Mouse (Mus musculus) c-Kit-positive CD71-positive TER-119-positive erythroid progenitor cells, embryonic 14.5 days (primary cell): ENCODE results near the gene Zbp1.

Experiments used
- DNase-seq: peaks from one replicate; pipeline ENCODE4 v3.0.0-alpha.2; 2013; ENCODE audit warnings: low spot score

Gene Zbp1

DNA sequence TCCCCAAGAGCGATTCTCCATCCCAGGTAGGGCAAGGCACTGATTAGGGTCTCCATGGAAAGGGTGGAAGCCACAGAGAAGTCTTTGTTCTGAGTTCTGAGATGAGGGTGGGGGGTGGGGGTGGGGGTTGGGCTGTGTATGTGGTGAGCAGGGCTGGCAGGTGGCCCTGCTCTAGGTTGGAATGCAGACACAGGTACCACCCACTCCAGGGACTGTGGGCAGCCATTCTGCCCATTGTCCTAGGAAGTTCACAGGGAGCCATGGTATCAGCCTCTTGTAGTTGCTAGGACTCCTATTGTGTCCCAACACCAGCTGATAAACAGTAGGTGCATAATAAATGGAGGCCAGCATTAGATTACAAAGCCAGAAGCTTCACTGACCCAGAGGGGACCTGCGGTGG, 28.5 kb upstream of the Zbp1 start:
- DNase-seq: no peak

- DNase-seq: no peak
Measured at GRCm38 (mm10) chr2:173246688-173247087, 28.0 kb upstream of the Zbp1 start.

GRCm38 (mm10) chr2:173245258-173245657, 26.5 kb upstream of the Zbp1 start:
- no peak for DNase-seq

GRCm38 (mm10) chr2:173244108-173244507, 25.4 kb upstream of the Zbp1 start:
- DNase-seq: no peak

- no peak for DNase-seq
Measured at GRCm38 (mm10) chr2:173243616-173244015, 24.9 kb upstream of the Zbp1 start.

GRCm38 (mm10) chr2:173242874-173243273, 24.2 kb upstream of the Zbp1 start:
- no peak for DNase-seq

GRCm38 (mm10) chr2:173240738-173241137, 22.0 kb upstream of the Zbp1 start:
- no peak for DNase-seq

DNA sequence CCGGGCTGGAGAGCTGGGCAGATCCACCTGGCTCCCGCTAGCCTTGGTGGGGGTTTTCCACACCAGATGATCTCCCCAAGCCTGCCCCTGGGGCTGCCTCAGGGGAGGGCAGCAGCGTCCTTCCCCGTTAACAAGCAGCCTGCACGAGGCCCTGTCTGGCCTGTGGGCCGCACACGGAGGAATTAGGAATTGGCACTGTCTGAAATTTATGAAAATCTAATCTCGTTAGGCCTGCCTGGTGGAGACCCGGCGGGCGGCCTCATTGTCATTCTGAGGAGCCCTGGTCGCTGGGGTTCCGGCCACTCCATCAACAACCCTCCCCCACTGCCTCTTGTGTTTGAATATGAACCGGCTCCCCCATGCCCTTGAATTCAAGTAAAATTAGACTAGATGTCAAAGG, 19.8 kb upstream of the Zbp1 start:
- no peak for DNase-seq

- no peak for DNase-seq
Measured at GRCm38 (mm10) chr2:173235435-173236332, 17.0 kb upstream of the Zbp1 start.

DNA sequence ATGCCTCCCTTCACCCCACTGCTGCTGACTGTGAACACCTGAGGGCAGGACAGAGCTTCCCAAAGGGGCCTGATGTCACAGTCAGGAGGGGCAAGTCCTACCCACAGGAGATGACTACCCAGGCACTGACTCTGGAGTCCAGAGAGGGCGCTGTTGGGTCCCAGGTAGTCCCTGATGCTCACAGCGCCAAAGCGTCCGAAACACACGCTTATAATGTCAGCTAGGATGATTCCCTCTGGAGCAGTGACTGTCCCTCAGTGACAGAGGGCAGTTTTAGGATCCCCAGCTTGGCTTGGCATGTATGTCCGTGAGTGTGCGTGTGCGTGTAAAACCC, 14.0 kb upstream of the Zbp1 start:
- no peak for DNase-seq

DNA sequence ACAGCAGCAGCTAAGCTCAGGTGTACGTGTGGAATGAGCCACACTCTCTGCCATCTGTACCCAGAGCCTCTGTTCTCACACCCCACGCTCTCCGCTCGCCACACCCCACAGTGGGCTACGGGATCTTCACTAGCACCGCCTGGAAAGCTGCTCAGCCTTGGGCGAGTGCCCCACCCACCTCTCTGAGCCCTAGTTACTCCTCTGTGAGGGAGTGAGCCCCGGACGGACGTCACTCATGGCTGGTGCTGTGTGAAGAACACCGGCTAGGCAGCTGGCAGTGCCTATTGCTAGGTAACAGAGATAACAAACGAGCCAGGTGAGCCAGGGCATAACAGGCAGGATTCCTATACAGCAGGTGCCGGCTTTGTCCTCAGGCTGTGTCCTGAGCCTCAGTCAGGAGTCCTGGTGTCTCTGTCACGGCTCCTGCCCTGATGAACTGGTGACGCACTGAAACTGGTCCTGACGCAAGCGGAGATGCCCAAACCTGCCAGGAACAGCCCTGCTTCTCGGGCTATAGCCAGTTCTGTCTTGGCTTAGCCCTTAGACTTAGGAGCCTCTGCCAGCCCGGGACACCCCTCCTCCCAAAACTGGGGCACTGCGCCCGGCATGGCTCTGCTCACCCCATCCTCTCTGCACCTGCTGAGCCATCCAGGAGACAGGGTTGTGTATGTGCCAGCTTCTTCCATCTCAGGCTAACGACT, 13.5 kb upstream of the Zbp1 start:
- no peak for DNase-seq

GRCm38 (mm10) chr2:173229578-173230224, 11.0 kb upstream of the Zbp1 start:
- peak; percentile 66 for DNase-seq

DNA sequence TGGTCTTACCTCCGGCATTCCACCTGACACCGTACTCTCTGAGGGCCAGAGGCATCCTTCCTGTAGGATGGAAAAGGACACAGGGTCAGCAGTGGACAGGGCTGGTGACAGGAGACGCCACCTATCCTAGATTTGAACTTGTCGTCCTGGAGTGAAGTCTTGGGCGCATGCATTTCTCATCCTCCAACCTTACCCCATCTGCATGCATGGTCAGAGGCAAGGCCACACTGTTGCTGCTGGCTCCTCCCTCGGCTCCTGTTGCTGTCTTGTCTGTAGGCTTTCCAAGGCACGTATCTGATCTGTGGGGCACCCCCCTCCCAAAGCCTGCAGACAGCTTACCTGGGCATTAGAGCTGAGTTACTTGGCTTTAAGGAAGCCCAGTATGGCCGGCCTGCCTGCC, 9.8 kb upstream of the Zbp1 start:
- no peak for DNase-seq

- no peak for DNase-seq
Measured at GRCm38 (mm10) chr2:173226792-173227191, 8.1 kb upstream of the Zbp1 start.

DNA sequence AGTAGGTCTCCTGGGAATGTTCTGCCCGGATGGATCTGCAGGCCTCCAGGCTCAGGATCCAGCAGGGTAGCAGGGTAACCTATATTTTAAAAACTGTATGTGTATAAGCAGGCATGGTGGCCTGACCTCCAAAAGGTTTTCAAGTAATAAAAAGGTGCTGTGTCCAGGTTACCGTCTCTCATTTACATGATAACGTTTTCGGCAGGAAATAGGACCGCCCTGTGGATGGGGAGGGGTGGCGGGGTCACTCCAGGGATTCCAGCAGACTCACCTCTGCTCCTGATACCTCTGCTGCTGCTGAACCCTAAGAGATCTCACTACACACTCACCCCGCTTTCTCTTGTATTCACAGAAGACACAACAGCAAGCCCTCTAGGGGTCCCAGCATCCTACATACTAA, 7.2 kb upstream of the Zbp1 start:
- no peak for DNase-seq

DNA sequence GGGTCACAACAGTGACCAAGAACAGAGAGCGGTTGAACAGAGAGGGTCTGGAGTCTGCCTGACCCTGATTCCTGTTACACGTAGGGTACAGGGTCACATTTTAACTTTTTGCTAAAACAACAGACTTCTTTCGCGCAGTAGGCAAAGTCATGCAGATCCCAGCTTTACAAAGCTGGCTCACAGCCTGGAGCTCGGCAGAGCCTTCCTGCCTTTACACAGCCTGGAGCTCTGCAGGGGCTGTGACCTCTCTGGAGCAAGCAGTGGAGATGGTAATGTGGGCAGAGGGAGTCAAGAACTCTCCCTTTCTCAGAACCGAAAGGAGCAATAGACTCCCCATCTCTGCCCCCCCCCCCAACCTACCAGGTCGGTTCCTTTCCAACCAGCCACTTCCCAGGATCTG, 6.1 kb upstream of the Zbp1 start:
- no peak for DNase-seq

- no peak for DNase-seq
Measured at GRCm38 (mm10) chr2:173224097-173224496, 5.4 kb upstream of the Zbp1 start.

DNA sequence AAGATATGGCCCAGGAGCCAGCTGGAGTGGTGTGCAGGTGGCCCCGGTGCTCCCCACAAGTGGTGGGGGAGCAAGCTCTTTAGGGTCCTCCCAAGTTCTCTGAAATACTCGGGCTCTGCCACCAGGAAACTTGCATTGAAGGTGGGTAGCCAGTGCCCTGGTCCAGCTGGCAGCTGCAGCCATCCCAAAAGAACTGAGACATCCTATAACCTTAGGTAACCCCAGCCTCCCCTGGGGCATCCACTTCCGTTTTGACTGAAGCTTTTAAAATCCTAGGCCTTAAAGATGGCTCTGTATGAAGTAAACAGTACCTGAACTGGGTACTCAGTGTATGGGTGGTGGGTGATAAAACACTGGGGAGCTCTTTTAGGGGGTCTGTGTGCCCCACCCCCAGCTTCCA, 4.8 kb upstream of the Zbp1 start:
- no peak for DNase-seq

GRCm38 (mm10) chr2:173220754-173221153, 2.0 kb upstream of the Zbp1 start:
- no peak for DNase-seq

GRCm38 (mm10) chr2:173219256-173219954, 682 bp upstream of the Zbp1 start:
- peak; percentile 22 for DNase-seq

- no peak for DNase-seq
Measured at GRCm38 (mm10) chr2:173217763-173218258, 912 bp downstream of the Zbp1 start.

DNA sequence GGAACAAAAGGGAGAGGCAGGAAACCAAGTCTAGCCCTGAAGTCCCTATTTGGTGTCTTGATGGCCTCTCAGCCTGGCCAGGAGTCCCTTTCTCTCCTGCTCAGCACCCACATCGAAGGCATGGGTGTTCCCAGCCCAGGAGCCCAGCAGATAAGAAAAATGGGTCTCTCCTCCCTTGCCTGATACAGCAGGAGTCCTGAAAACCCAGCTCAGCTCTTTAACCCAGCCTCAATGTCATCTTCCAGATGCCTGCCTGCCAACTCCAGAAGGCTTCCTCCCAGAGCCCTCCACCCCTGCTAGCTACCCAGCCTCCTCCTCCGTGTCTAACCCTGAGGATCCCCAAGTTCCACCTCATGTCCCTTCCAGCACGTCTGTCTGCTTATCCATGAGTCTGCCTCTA, 1.5 kb downstream of the Zbp1 start:
- DNase-seq: no peak
